ENCODE assay signal across 8 mouse cellular contexts in genomic region chr10:68278632-68279361, GRCm38 (mm10). TPM values are rescaled to one million over a fixed set of nuclear protein-coding genes. Genes with fewer than 3 reads are reported as not detected.
DNase-seq lines count a peak whose midpoint lies in the region; ATAC-seq lines count a peak whose summit lies in the region.

TSS of gene Arid5b (minus strand) at chr10:68278740.

- no peaks in the 10 kb centered on the region for H3K27me3 ChIP-seq in intestine, embryonic 14.5 days (replicated peaks; ENCODE audit: control insufficient read depth, insufficient read depth, low read length)

- DNase-seq in cerebellum, adult 11 months = peak; percentile 61
- DNase-seq in cerebellum, postnatal 10 days = peak; percentile 79
- DNase-seq in gastrocnemius, postnatal 25 days = peak; percentile 29
- DNase-seq in intestine, embryonic 14.5 days (ENCODE audit: low spot score) = peak; percentile 79
- peak; percentile 74 to 78 for DNase-seq in left cerebral cortex, postnatal 25 days (ENCODE audit: low spot score in 2 of 2)
- peak; percentile 80 for DNase-seq in mesoderm, embryonic 11.5 days (ENCODE audit: low read depth, low spot score)
- peak; percentile 14 to 61 for DNase-seq in spleen, postnatal 10 days (ENCODE audit: low spot score in 2 of 2)

- H3K9me3 ChIP-seq in intestine, embryonic 14.5 days (ENCODE audit: control insufficient read depth, low read length) = no peaks in the 10 kb centered on the region

- ATAC-seq in cerebellum, adult (ENCODE audit: insufficient number of reproducible peaks, low FRiP score, low TSS enrichment) = no peak
- ATAC-seq in intestine, embryonic 14.5 days (replicated peaks; ENCODE audit: low FRiP score, low TSS enrichment, low read depth) = no peak

- peaks cover 6% of the 10 kb centered on the region for H3K36me3 ChIP-seq in intestine, embryonic 14.5 days (ENCODE audit: control insufficient read depth, insufficient read depth, low read length)

- H3K9ac ChIP-seq in intestine, embryonic 14.5 days (ENCODE audit: low read length) = peak within 1 kb of the TSS; percentile 68

- peak within 1 kb of the TSS; percentile 80 for H3K4me3 ChIP-seq in intestine, embryonic 14.5 days (ENCODE audit: low read depth, low read length)

- H3K4me2 ChIP-seq in intestine, embryonic 14.5 days (ENCODE audit: low read length) = peak within 1 kb of the TSS; percentile 94

- H3K4me1 ChIP-seq in intestine, embryonic 14.5 days (replicated peaks; ENCODE audit: control insufficient read depth, insufficient read depth, low read length) = peaks cover 28% of the 10 kb centered on the region

- peak within 1 kb of the TSS; percentile 87 for H3K27ac ChIP-seq in intestine, embryonic 14.5 days (ENCODE audit: low read depth)

- under 1% methylated on average over 24 of the region's 24 CpGs for WGBS in intestine, embryonic 14.5 days

- intact Hi-C loops in left cerebral cortex, postnatal 25 days (cut with DNase I) = loop anchor here (2.0 to 10.0 kb wide), 5 partner anchors 114 to 374 kb away; no protein-coding TSS in a partner anchor

RNA-seq across cellular contexts. Expression of gene Arid5b, which starts in this region (rescaled TPM):
- total RNA-seq in gastrocnemius, postnatal 25 days (2021) = 10 to 100 TPM in 1 of 2 experiments, 1 to 10 TPM in 1; 8.5 to 17.7 TPM
- 34.0 and 35.0 TPM in 2 replicates for polyA plus RNA-seq in intestine, embryonic 14.5 days (2014; fragmentation: Nextera tagmentation; extraction: Ambion mirVana)
- total RNA-seq in left cerebral cortex, postnatal 25 days (2021) = 10 to 100 TPM; 27.8 to 29.7 TPM

Comparison
In these comparisons a context has a peak if more than half of its experiments do, and no peak if none do; other contexts are left out.
1. DNase-seq: peak in every context shown above with its lines; median percentile 80 in mesoderm, embryonic 11.5 days; 79 in cerebellum, postnatal 10 days; 79 in intestine, embryonic 14.5 days; 76 in left cerebral cortex, postnatal 25 days; 61 in cerebellum, adult 11 months; 38 in spleen, postnatal 10 days; 29 in gastrocnemius, postnatal 25 days.